Comparison of ENCODE assay signal across 8 mouse cellular contexts in the genomic region with DNA sequence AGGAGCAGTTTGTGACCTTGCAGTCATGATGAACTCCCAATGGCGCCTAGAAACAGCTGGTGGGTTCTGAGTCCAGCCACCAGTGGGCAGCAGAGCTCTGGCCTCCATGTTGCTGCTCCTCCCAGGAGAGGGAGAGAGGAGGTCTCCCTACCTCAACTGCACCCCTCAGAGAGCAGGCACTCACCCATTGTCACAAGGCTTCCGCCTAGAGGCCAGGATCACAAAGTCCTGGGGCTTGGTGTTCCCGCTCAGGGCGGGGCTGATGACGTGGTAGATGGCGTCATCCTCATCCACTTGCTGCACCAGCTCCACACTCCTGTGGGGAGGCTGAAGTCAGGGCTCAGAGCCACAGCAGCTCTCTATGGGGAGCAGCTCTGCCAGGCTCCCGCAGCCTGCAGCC. TPM values are rescaled to one million over a fixed set of nuclear protein-coding genes. Genes with fewer than 3 reads are reported as not detected.
DNase-seq lines count a peak whose midpoint lies in the region; ATAC-seq lines count a peak whose summit lies in the region.

No protein-coding gene starts in this region.

- DNase-seq in Muller cell, postnatal 12 days (ENCODE audit: inconsistent ontology term): peak; percentile 67
- peak; percentile 48 for DNase-seq in cerebellum, adult 8-10 months
- DNase-seq in layer of hippocampus, adult 9-11 months: peak; percentile 91
- peak; percentile 56 for DNase-seq in ovary, postnatal 36 days (ENCODE audit: low spot score)
- peak; percentile 55 to 71 for DNase-seq in urinary bladder, postnatal 4 days (ENCODE audit: low spot score in 2 of 2)

- peak overlapping the region; percentile 12; the same call in 1 of the 2 replicates for H3K4me3 ChIP-seq in lung, embryonic 15.5 days

- peak overlapping the region; percentile 45 for H3K4me2 ChIP-seq in lung, embryonic 15.5 days

- WGBS in lung, embryonic 15.5 days: 4% methylated on average over 7 of the region's 7 CpGs

- no peak overlapping the region for H3K9ac ChIP-seq in lung, embryonic 15.5 days

- H3K9me3 ChIP-seq in lung, embryonic 15.5 days: no peaks in the 10 kb centered on the region

- no peaks in the 10 kb centered on the region for H3K4me1 ChIP-seq in lung, embryonic 15.5 days

- H3K36me3 ChIP-seq in lung, embryonic 15.5 days: no peaks in the 10 kb centered on the region

- H3K27me3 ChIP-seq in lung, embryonic 15.5 days: no peaks in the 10 kb centered on the region

- no peak overlapping the region for H3K27ac ChIP-seq in lung, embryonic 15.5 days

- peak; percentile 96 for ATAC-seq in frontal cortex, adult (ENCODE audit: low TSS enrichment)
- peak; percentile 54 to 57 for ATAC-seq in hematopoietic stem cell, adult 5-6 weeks (replicated peaks in 1 of 2; ENCODE audit: insufficient read depth in 1 of 2, low FRiP score in 2 of 2, low TSS enrichment in 1 of 2, low read depth in 1 of 2, poor library complexity in 2 of 2, severe bottlenecking in 2 of 2)
- peak; percentile 71; the same call in 1 of the 2 replicates for ATAC-seq in lung, embryonic 15.5 days (ENCODE audit: borderline replicate concordance, extremely low read depth, low FRiP score, low TSS enrichment)

RNA-seq across cellular contexts. Expression of a gene that starts 16.0 kb away (rescaled TPM):
- not detected in 2 replicates for total RNA-seq in hematopoietic stem cell, adult 5-6 weeks (2017)
- 0.19 and 0.30 TPM in 2 replicates for polyA plus RNA-seq in lung, embryonic 15.5 days (2015; fragmentation: Nextera tagmentation; extraction: Ambion mirVana)

RNA-seq across cellular contexts. Expression of a gene that starts 19.0 kb away (rescaled TPM):
- total RNA-seq in hematopoietic stem cell, adult 5-6 weeks (2017): not detected in 2 replicates
- polyA plus RNA-seq in lung, embryonic 15.5 days (2015; fragmentation: Nextera tagmentation; extraction: Ambion mirVana): 0.24 and 0.55 TPM in 2 replicates

RNA-seq across cellular contexts. Expression of a gene that starts 55.1 kb away (rescaled TPM):
- total RNA-seq in hematopoietic stem cell, adult 5-6 weeks (2017): 7.2 and 11.1 TPM in 2 replicates
- 1.4 TPM in 2 replicates for polyA plus RNA-seq in lung, embryonic 15.5 days (2015; fragmentation: Nextera tagmentation; extraction: Ambion mirVana)
